Mouse (Mus musculus) CH12.LX (cell line): ENCODE measurements around the gene Gm11032. TPM values are rescaled to one million over a fixed set of nuclear protein-coding genes. Genes with fewer than 3 reads are reported as not detected.
"Not testable (repeated sequence)": the region's sequence is repeated elsewhere in the genome, so short reads cannot be mapped to it uniquely, and the experiment has no call there.

Source experiments
- DNase-seq: peaks from one replicate; pipeline ENCODE4 v3.0.0-alpha.2; 2013; ENCODE audit errors: extremely low read depth
- H3K27ac ChIP-seq: 2 replicates; pipeline ENCODE4 v1.5.1; 2012; ENCODE audit warnings: low read depth, mild to moderate bottlenecking, control low read depth, moderate library complexity; ENCODE audit not compliant: insufficient read depth
- H3K27me3 ChIP-seq: replicated peaks from 2 replicates; pipeline ENCODE3; 2012; ENCODE audit warnings: inconsistent platforms
- H3K36me3 ChIP-seq, 2 experiments: replicated peaks in 1 of 2; 2 replicates each; pipeline versions ENCODE3 to v1.6.1; 2012; ENCODE audit warnings: inconsistent platforms in 1 of 2, low read length in 1 of 2, mild to moderate bottlenecking in 1 of 2, mixed read lengths in 1 of 2, moderate library complexity in 1 of 2; ENCODE audit not compliant: control insufficient read depth in 1 of 2, insufficient read depth in 1 of 2
- H3K4me1 ChIP-seq, 2 experiments: 2 replicates each; pipeline ENCODE4 v1.6.1; 2012; ENCODE audit warnings: inconsistent platforms in 1 of 2, moderate library complexity in 1 of 2; ENCODE audit not compliant: insufficient read depth in 2 of 2, control insufficient read depth in 1 of 2
- H3K4me2 ChIP-seq: 2 replicates; pipeline ENCODE4 v1.6.1; 2012; ENCODE audit warnings: low read depth, mild to moderate bottlenecking, control low read depth; ENCODE audit not compliant: poor library complexity, insufficient read depth, severe bottlenecking
- H3K4me3 ChIP-seq, 3 experiments: fragments of 150-350 bp in 1 of 3; sonication (generic) in 1 of 3; replicated peaks in 1 of 3; 2 replicates each; pipeline versions ENCODE3 to v1.5.1; 2011 to 2012; ENCODE audit warnings: low read depth in 2 of 3, low read length in 2 of 3, mild to moderate bottlenecking in 2 of 3, moderate library complexity in 2 of 3, control low read depth in 1 of 3, improper control_type of control experiment in 1 of 3, inconsistent platforms in 1 of 3, mixed read lengths in 1 of 3; ENCODE audit not compliant: poor library complexity in 1 of 3
- H3K79me2 ChIP-seq: replicated peaks from 2 replicates; pipeline ENCODE4 v1.6.1; 2012; ENCODE audit warnings: mild to moderate bottlenecking, moderate library complexity; ENCODE audit not compliant: control insufficient read depth, poor library complexity, insufficient read depth, severe bottlenecking; ENCODE audit errors: extremely low read depth
- H3K9ac ChIP-seq: 2 replicates; pipeline ENCODE4 v1.6.1; 2012; ENCODE audit warnings: low read depth, mild to moderate bottlenecking, control low read depth, moderate library complexity; ENCODE audit not compliant: insufficient read depth
- H3K9me3 ChIP-seq: replicated peaks from 2 replicates; pipeline ENCODE3; 2012; ENCODE audit warnings: low read length, inconsistent platforms, mixed read lengths
- BHLHE40 ChIP-seq: IDR thresholded peaks from 2 replicates; pipeline ENCODE4 v1.6.1; 2011; ENCODE audit warnings: mild to moderate bottlenecking, low read depth, low read length, improper control_type of control experiment
- CTCF ChIP-seq, 2 experiments: IDR thresholded peaks in 1 of 2; conservative IDR thresholded peaks in 1 of 2; 2 replicates each; pipeline ENCODE4 v1.5.1; 2011 to 2012; ENCODE audit warnings: low read depth in 2 of 2, low read length in 2 of 2, improper control_type of control experiment in 1 of 2, inconsistent platforms in 1 of 2, mild to moderate bottlenecking in 1 of 2, moderate library complexity in 1 of 2
- ELF1 ChIP-seq: IDR thresholded peaks from 2 replicates; pipeline ENCODE4 v1.6.1; 2014; ENCODE audit warnings: low read depth, mild to moderate bottlenecking, inconsistent platforms, low read length, improper control_type of control experiment
- EP300 ChIP-seq: IDR thresholded peaks from 2 replicates; pipeline ENCODE4 v1.6.1; 2011; ENCODE audit warnings: low read length, improper control_type of control experiment
- IRF4 ChIP-seq: IDR thresholded peaks from 2 replicates; pipeline ENCODE4 v1.6.1; 2014; ENCODE audit warnings: low read depth, mild to moderate bottlenecking, inconsistent platforms, low read length, improper control_type of control experiment
- KAT2A ChIP-seq: IDR thresholded peaks from 2 replicates; pipeline ENCODE4 v1.6.1; 2012; ENCODE audit warnings: low read length, improper control_type of control experiment, inconsistent platforms; ENCODE audit not compliant: insufficient replicate concordance
- MAX ChIP-seq: IDR thresholded peaks from 2 replicates; pipeline ENCODE4 v1.6.1; 2011; ENCODE audit warnings: low read length, improper control_type of control experiment
- MEF2A ChIP-seq: IDR thresholded peaks from 2 replicates; pipeline ENCODE4 v1.6.1; 2014; ENCODE audit warnings: low read depth, mild to moderate bottlenecking, inconsistent platforms, low read length, improper control_type of control experiment, borderline replicate concordance
- NELFE ChIP-seq: IDR thresholded peaks from 2 replicates; pipeline ENCODE4 v1.6.1; 2011; ENCODE audit warnings: low read depth, low read length, improper control_type of control experiment
- NRF1 ChIP-seq: IDR thresholded peaks from 2 replicates; pipeline ENCODE4 v1.6.1; 2014; ENCODE audit warnings: low read depth, mild to moderate bottlenecking, inconsistent platforms, low read length, improper control_type of control experiment, moderate library complexity
- PAX5 ChIP-seq: IDR thresholded peaks from 2 replicates; pipeline ENCODE4 v1.6.1; 2012; ENCODE audit warnings: low read length, inconsistent platforms, mixed read lengths
- POLR2AphosphoS2 ChIP-seq: IDR thresholded peaks from 2 replicates; pipeline ENCODE4 v1.6.1; 2011; ENCODE audit warnings: low read depth, low read length, improper control_type of control experiment
- RAD21 ChIP-seq: IDR thresholded peaks from 2 replicates; pipeline ENCODE4 v1.6.1; 2011; ENCODE audit warnings: low read depth, mild to moderate bottlenecking, low read length, improper control_type of control experiment, moderate library complexity
- SMC3 ChIP-seq: IDR thresholded peaks from 2 replicates; pipeline ENCODE4 v1.6.1; 2011; ENCODE audit warnings: low read depth, low read length, improper control_type of control experiment
- USF2 ChIP-seq: conservative IDR thresholded peaks from 2 replicates; pipeline ENCODE4 v1.6.1; 2011; ENCODE audit warnings: low read depth, low read length, improper control_type of control experiment
- ZC3H11A ChIP-seq: IDR thresholded peaks from 2 replicates; pipeline ENCODE4 v1.6.1; 2012; ENCODE audit warnings: low read depth, mild to moderate bottlenecking, inconsistent platforms, low read length, improper control_type of control experiment
- ZKSCAN1 ChIP-seq: IDR thresholded peaks from 2 replicates; pipeline ENCODE4 v1.6.1; 2012; ENCODE audit warnings: low read depth, inconsistent platforms, low read length, improper control_type of control experiment, borderline replicate concordance
- ZMIZ1 ChIP-seq: IDR thresholded peaks from 2 replicates; pipeline ENCODE4 v1.6.1; 2012; ENCODE audit warnings: low read depth, mild to moderate bottlenecking, inconsistent platforms, low read length, improper control_type of control experiment
- ZNF384 ChIP-seq: IDR thresholded peaks from 2 replicates; pipeline ENCODE4 v1.6.1; 2012; ENCODE audit warnings: low read depth, low read length, improper control_type of control experiment, inconsistent platforms
- dilution Hi-C: fragments of 300-500 bp; cut with MboI; formaldehyde crosslinking; loops from 2 replicates; pipeline ENCODE4 v1.14.3; 2020; ENCODE audit warnings: low sequenced_read_pairs; ENCODE audit not compliant: extremely low pct_unique_long_range_greater_than_20kb, extremely low pct_ligation_motif_present
- in situ Hi-C: fragments of 300-500 bp; cut with MboI; formaldehyde crosslinking; loops from 3 replicates; pipeline ENCODE4 v1.14.3; 2019; ENCODE audit warnings: low sequenced_read_pairs, low pct_ligation_motif_present, low pct_unique_long_range_greater_than_20kb, mixed read lengths
- polyA plus RNA-seq: library from polyadenylated mRNA; unstranded; fragments of >175 nt; gene quantifications from 2 replicates; pipeline ENCODE4 v1.2.1, GENCODE M21; 2012; ENCODE audit warnings: low read depth; ENCODE audit not compliant: insufficient read length
- total RNA-seq, 2 experiments: library from RNA; depleted of rRNA; stranded (reverse); fragments of 300-350 nt in 1 of 2; fragments of >200 nt in 1 of 2; gene quantifications; 2 replicates each; pipeline ENCODE4 v1.2.3; 2012 to 2014

Gene Gm11032
- total RNA-seq (2012; rRNA removed) (not detected in 2 replicates), total RNA-seq (2014; rRNA removed) (not detected in 2 replicates), polyA plus RNA-seq (not detected in 2 replicates)

DNA sequence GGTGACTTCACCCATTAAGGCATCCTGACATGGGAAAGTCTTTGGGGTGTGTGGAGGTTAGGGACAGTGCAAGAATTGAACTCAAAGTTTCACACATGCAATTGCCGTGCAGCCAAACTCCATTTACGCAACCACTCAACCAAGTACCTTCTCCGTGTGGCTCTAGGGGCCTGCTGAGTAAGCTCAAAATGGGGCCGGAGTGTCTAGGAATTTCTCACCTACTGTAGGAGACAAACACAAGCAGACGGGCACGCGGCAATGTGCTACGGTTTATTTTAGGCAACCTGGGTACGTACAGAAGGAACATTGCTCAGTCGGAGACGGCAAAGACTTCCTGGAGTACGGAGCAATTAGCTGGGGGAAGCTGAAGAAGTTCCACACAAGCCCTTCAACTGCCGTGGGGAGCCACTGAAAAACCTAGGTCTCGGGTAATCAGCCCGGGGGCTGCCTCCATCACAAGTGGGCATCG lies at the start of gene Gm11032:
Gene Gm11032, plus strand, starts transcription at position 51 of the 469 bp plus-strand sequence.
- no peaks in the 10 kb centered on the region for H3K9me3 ChIP-seq
- no peaks in the 10 kb centered on the region for H3K36me3 ChIP-seq
- H3K9ac ChIP-seq: no peak within 1 kb of the TSS
- peaks cover 0 to 5% of the 10 kb centered on the region in 2 experiments; a peak in 2 of 4 replicates for H3K4me1 ChIP-seq
- in situ Hi-C loops: no loop called here
- no peaks in the 10 kb centered on the region for H3K27me3 ChIP-seq
- H3K27ac ChIP-seq: no peak within 1 kb of the TSS
- no peaks in the 10 kb centered on the region for H3K79me2 ChIP-seq
- no peak within 1 kb of the TSS for H3K4me2 ChIP-seq
- no peak for DNase-seq
- dilution Hi-C loops: no loop called here
- TF ChIP-seq POLR2AphosphoS2 (no peak), BHLHE40 (no peak), MEF2A (no peak), ZC3H11A (no peak), NELFE (no peak), IRF4 (no peak), PAX5 (no peak), SMC3 (no peak), NRF1 (no peak), MAX (no peak), ZNF384 (no peak), KAT2A (no peak), ZMIZ1 (no peak), RAD21 (no peak), ZKSCAN1 (no peak)
- no peak within 1 kb of the TSS for H3K4me3 ChIP-seq

DNA sequence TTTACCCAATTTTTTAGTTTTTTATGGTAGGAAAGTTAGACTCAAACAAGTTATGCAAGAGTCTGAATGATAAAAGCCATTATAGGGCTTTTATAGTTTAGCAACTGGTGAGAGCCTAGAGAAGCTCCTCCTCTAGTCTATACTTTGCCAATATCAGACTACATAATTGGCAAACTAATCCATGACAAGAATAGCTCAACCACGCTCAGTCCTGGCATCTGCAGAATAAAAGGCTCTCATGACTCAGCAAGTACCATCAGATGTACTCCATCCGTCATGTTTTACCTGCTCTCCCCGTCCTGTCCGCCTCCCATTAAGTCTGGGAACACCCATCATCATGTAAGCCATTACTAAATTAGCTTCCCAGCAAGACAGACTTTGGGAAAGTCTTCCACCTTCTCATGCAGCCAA lies 48.4 kb upstream of the Gm11032 start:
- peaks cover 0 to 15% of the 10 kb centered on the region in 2 experiments for H3K36me3 ChIP-seq
- DNase-seq: no peak
- dilution Hi-C loops: no loop called here
- TF ChIP-seq ZMIZ1 (no peak), MAX (no peak), USF2 (no peak), MEF2A (no peak), ELF1 (no peak), NELFE (no peak), CTCF (conservative IDR thresholded peaks at IDR 0.05 in 1 of 2, IDR thresholded peaks at IDR 0.05 in 1 of 2; ENCODE audit: low read depth in 2 of 2, low read length in 2 of 2) (no peak), EP300 (no peak)
- peaks cover 17% of the 10 kb centered on the region for H3K79me2 ChIP-seq
- in situ Hi-C loops: no loop called here
- H3K4me3 ChIP-seq: no peak overlapping the region
- peaks cover 3 to 8% of the 10 kb centered on the region in 2 experiments; a peak in 1 of 4 replicates for H3K4me1 ChIP-seq
- no peak overlapping the region for H3K27ac ChIP-seq
- H3K9me3 ChIP-seq: no peaks in the 10 kb centered on the region
- H3K27me3 ChIP-seq: no peaks in the 10 kb centered on the region
- H3K9ac ChIP-seq: no peak overlapping the region
- H3K4me2 ChIP-seq: no peak overlapping the region

DNA sequence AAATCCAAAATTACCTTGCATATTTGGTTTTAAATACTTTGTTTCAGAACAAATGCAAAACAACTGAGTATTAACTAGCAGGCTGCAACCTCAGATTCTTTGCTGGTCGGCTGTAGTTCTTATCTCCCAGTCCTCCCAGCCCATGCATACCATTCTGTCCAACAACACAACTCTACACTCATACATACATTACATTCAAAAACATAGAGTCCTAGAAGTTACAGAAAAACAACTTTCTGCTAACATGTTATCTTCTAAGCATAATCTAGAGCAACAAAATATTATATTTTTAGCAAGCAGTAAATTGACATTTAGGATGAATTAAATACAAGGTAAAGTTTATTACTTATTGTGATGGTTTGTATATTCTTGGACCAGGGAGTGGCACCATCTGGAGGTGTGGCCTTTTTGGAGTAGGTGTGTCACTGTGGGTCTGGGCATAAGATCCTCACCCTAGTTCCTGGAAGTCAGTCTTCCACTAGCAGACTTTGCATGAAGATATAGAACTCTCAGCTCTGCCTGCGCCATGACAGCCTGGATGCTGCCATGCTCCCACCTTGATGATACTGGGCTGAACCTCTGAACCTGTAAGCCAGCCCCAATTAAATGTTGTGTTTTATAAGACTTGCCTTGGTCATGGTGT lies 43.7 kb upstream of the Gm11032 start:
- peaks cover 22% of the 10 kb centered on the region for H3K79me2 ChIP-seq
- H3K9ac ChIP-seq, DNase-seq, H3K27me3 ChIP-seq, H3K4me1 ChIP-seq, H3K4me2 ChIP-seq, H3K4me3 ChIP-seq, H3K27ac ChIP-seq, in situ Hi-C loops, H3K9me3 ChIP-seq, dilution Hi-C loops: not testable (repeated sequence)
- H3K36me3 ChIP-seq: peaks cover 0 to 14% of the 10 kb centered on the region in 2 experiments
